Mouse (Mus musculus): Measurements from ENCODE around the gene Srgap2.

DNA sequence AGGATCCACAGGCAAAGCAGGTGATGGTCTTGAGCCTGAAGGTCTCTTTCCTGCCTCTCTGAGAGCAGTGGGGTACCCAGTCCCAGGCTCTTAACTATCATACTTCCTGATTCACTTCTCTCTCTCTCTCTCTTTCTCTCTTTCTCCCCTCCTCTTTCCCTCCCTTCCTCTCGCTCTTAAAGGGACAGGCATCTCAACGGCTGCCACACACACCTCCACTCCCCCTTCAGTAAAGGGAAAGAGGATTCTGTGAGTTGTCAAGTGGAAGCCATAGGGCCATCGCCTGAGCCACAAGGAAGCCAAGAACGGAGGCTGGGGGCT is 247.7 kb downstream of the Srgap2 start, which contains the start of gene Ikbke:
- TF ChIP-seq POLR2A (IDR thresholded peaks at IDR 0.05; ENCODE audit: extremely low read depth, insufficient read depth, low read length) (no peak), CTCF (IDR thresholded peaks at IDR 0.05; ENCODE audit: extremely low read depth, insufficient read depth, low read length) (no peak)

Data from cortical plate, adult 2 months (tissue).